Mouse (Mus musculus): ENCODE measurements at regions not wholly inside any gene's neighbourhood (a gene's known extent, or its start where the extent isn't known, plus 50 kb on each side); places are given as distances from the start of the nearest gene placed in this dataset.

DNA sequence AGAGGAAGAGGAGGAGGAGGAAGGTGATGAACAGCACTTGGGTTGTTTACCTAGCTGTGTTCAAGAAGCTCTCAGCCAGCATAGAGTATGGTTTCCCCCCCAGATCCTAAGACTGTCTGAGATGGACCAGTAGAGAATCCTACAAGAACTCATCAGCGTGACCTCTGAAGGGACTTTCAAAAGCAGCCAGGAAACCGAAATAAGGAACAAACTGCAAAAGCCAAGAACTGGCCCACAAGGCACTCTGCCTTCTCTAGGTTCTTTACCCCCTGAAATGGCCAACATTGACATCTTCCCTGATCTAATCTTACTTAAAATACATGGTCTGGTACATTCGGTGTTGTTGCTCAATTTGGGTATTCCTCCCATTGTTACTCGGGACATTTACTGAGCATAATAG is 118.1 kb upstream of the Rreb1 start:
- no peak for ATAC-seq (replicated peaks)
- 90% methylated on average over 4 of the region's 4 CpGs for WGBS

GRCm38 (mm10) chr13:37660668-37661067 is 117.5 kb upstream of the Rreb1 start:
- no peaks in the 10 kb centered on the region for H3K4me1 ChIP-seq
- no peaks in the 10 kb centered on the region for H3K36me3 ChIP-seq
- H3K9ac ChIP-seq (replicated peaks), result no peak overlapping the region
- no peak overlapping the region for H3K27ac ChIP-seq (replicated peaks)
- no peak overlapping the region for H3K4me2 ChIP-seq (replicated peaks)
- H3K27me3 ChIP-seq, result no peaks in the 10 kb centered on the region
- no peaks in the 10 kb centered on the region for H3K9me3 ChIP-seq
- ATAC-seq (replicated peaks), result no peak
- no peak overlapping the region for H3K4me3 ChIP-seq

More for the DNA sequence above, 118.1 kb upstream of the Rreb1 start:
- Histone ChIP-seq H3K4me3 (no peak overlapping the region), H3K36me3 (no peaks in the 10 kb centered on the region), H3K27me3 (no peaks in the 10 kb centered on the region), H3K9ac (replicated peaks) (no peak overlapping the region), H3K4me1 (no peaks in the 10 kb centered on the region), H3K9me3 (no peaks in the 10 kb centered on the region), H3K27ac (replicated peaks) (no peak overlapping the region), H3K4me2 (replicated peaks) (no peak overlapping the region)

DNA sequence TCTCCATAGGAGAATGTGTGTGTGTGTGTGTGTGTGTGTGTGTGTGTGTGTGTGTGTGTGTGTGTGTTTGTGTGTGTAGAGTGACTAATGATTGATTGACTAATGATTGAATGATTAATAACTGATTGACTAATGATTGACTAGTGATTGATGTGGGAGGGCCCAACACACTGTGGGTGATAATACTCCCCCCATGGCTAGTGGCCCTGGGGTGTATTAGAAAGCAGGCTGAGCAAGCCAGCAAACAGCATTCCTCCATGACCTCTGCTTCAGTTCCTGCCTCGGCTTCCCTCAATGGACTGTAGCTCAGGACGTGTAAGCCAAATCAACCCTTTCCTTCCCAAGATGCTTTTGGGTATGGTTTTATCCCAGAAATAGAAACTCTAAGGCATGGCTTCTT is 114.1 kb upstream of the Rreb1 start:
- Histone ChIP-seq H3K27me3 (no peaks in the 10 kb centered on the region), H3K9me3 (no peaks in the 10 kb centered on the region), H3K27ac (replicated peaks) (no peak overlapping the region), H3K4me1 (no peaks in the 10 kb centered on the region), H3K4me2 (replicated peaks) (no peak overlapping the region), H3K4me3 (no peak overlapping the region), H3K36me3 (no peaks in the 10 kb centered on the region), H3K9ac (replicated peaks) (no peak overlapping the region)
- no peak for ATAC-seq (replicated peaks)
- 79% methylated on average over 2 of the region's 2 CpGs for WGBS

DNA sequence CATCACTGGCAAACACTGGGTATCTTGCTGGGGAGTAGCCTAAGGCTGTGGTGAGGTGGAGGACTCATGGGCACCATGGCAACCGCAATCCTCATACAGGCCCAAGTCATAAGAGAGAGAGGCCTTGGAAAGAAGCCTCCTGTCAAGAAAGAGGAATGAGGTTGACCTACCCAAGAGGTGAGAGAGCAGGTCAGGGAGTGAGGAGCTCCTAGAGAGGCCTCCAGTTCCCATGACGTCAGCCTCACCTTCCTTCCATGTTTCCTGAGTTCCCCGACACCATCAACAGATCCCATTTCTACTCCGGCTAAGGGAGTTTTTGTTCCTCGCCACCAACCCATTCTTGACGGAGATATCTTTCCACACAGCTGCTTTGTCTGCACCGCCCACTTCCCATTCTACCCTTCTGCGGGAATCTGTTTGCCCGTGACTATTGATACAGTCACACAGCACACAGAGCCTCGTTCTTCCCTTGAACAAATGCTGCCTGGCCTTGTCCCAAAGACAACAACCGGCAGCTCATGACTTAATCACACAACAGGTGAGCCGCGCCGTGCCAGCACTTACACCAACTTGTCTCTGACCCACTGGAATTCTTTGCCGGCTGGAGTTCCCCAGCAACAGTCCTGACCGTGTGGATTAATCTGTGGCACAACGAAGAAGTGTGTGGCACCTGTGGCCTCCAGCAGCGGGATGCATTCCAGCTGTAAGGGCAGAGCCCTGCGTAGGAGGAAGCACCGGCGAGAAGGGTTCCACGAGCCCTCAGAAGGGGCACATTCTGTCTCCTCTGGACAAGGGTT is 111.8 kb upstream of the Rreb1 start:
- Histone ChIP-seq H3K36me3 (no peaks in the 10 kb centered on the region), H3K4me1 (no peaks in the 10 kb centered on the region), H3K9ac (replicated peaks) (no peak overlapping the region), H3K4me2 (replicated peaks) (no peak overlapping the region), H3K27me3 (no peaks in the 10 kb centered on the region), H3K27ac (replicated peaks) (no peak overlapping the region), H3K4me3 (no peak overlapping the region), H3K9me3 (no peaks in the 10 kb centered on the region)
- no peak for ATAC-seq (replicated peaks)
- 79% methylated on average over 22 of the region's 22 CpGs for WGBS

DNA sequence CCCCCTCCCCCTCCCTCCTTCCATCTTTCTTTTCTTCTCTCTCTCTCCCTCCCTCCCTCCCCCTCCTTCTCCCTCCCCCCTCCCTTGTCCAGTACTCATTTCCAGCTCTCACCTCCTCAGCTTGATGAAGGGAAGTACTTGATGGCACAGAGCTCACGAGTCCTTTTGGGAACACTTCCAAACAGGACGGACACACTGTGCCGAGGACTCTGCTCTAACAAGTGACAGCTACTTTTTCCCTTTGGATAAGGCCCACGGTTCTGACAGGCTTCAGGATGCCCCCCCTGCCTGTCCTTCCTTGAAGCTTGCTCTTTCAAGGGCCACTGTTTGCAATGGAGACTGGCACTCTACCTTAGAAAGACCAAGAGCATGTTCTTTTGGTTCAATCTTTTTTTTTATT is 110.8 kb upstream of the Rreb1 start:
- no peak for ATAC-seq (replicated peaks)
- Histone ChIP-seq H3K4me2 (replicated peaks) (no peak overlapping the region), H3K4me3 (no peak overlapping the region), H3K4me1 (no peaks in the 10 kb centered on the region), H3K36me3 (no peaks in the 10 kb centered on the region), H3K9me3 (no peaks in the 10 kb centered on the region), H3K27ac (replicated peaks) (no peak overlapping the region), H3K27me3 (no peaks in the 10 kb centered on the region), H3K9ac (replicated peaks) (no peak overlapping the region)
- WGBS, result 57% methylated on average over 4 of the region's 4 CpGs

- ATAC-seq (replicated peaks), result no peak
- Histone ChIP-seq H3K9ac (replicated peaks) (no peak overlapping the region), H3K36me3 (no peaks in the 10 kb centered on the region), H3K4me3 (no peak overlapping the region), H3K27me3 (no peaks in the 10 kb centered on the region), H3K27ac (replicated peaks) (no peak overlapping the region), H3K9me3 (no peaks in the 10 kb centered on the region), H3K4me2 (replicated peaks) (no peak overlapping the region), H3K4me1 (no peaks in the 10 kb centered on the region)
- 67% methylated on average over 5 of the region's 5 CpGs for WGBS
These were observed 110.3 kb upstream of the Rreb1 start for GRCm38 (mm10) chr13:37667871-37668270.

DNA sequence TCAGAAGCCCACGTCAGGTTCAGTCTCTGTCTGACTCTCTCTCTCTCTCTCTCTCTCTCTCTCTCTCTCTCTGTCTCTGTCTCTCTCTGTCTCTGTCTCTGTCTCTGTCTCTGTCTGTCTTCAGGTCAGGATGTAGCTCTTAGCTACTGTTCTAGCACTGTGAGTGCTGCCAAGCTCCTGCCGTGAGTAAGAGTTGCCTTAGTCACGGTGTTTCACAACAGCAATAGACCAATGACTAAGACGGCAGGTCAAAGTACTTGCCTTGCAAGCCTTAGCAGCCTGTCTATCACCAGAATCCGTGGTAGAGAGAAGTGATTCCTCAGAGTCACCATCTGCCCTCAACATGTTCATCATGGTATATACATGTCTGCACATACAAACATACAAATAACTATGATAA is 107.1 kb upstream of the Rreb1 start:
- no peak overlapping the region for H3K27ac ChIP-seq (replicated peaks)
- no peaks in the 10 kb centered on the region for H3K9me3 ChIP-seq
- no peak for ATAC-seq (replicated peaks)
- H3K36me3 ChIP-seq, result no peaks in the 10 kb centered on the region
- no peaks in the 10 kb centered on the region for H3K4me1 ChIP-seq
- H3K4me2 ChIP-seq (replicated peaks), result no peak overlapping the region
- H3K27me3 ChIP-seq, result no peaks in the 10 kb centered on the region
- 88% methylated on average over 5 of the region's 5 CpGs for WGBS
- H3K9ac ChIP-seq (replicated peaks), result no peak overlapping the region
- no peak overlapping the region for H3K4me3 ChIP-seq

- H3K4me1 ChIP-seq, result no peaks in the 10 kb centered on the region
- ATAC-seq (replicated peaks), result no peak
- no peak overlapping the region for H3K4me2 ChIP-seq (replicated peaks)
- no peak overlapping the region for H3K4me3 ChIP-seq
- 79% methylated on average over 12 of the region's 12 CpGs for WGBS
- no peak overlapping the region for H3K9ac ChIP-seq (replicated peaks)
- no peak overlapping the region for H3K27ac ChIP-seq (replicated peaks)
- H3K27me3 ChIP-seq, result no peaks in the 10 kb centered on the region
- no peaks in the 10 kb centered on the region for H3K36me3 ChIP-seq
- H3K9me3 ChIP-seq, result no peaks in the 10 kb centered on the region
These were observed 103.4 kb upstream of the Rreb1 start for GRCm38 (mm10) chr13:37674676-37675350.

- WGBS, result 98% methylated on average over 3 of the region's 3 CpGs
- no peaks in the 10 kb centered on the region for H3K4me1 ChIP-seq
- no peak overlapping the region for H3K9ac ChIP-seq (replicated peaks)
- no peak overlapping the region for H3K4me2 ChIP-seq (replicated peaks)
- H3K36me3 ChIP-seq, result no peaks in the 10 kb centered on the region
- H3K4me3 ChIP-seq, result no peak overlapping the region
- ATAC-seq (replicated peaks), result no peak
- no peaks in the 10 kb centered on the region for H3K9me3 ChIP-seq
- no peak overlapping the region for H3K27ac ChIP-seq (replicated peaks)
- H3K27me3 ChIP-seq, result no peaks in the 10 kb centered on the region
These were observed 102.5 kb upstream of the Rreb1 start for GRCm38 (mm10) chr13:37675718-37676117.

DNA sequence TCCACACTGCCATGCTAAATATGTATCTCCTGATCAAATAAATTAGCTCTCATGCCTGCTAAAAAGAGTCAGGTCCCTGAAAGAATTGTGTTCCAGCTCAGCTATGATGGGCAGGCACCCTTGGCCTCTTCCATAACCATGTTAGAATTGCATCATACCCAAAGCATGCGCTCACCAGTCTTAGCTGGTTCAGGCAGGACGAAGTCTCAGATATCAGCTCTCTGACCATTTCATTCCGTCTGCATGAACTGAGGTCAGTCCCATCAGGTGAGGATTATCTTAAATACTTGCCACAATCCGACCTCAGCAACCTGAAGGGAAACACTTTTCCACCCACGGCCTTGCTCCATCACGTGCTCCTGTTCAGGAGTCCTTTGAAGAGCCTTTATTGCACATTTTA is 101.3 kb upstream of the Rreb1 start:
- no peaks in the 10 kb centered on the region for H3K36me3 ChIP-seq
- H3K27me3 ChIP-seq, result no peaks in the 10 kb centered on the region
- no peak for ATAC-seq (replicated peaks)
- no peak overlapping the region for H3K4me3 ChIP-seq
- 87% methylated on average over 6 of the region's 6 CpGs for WGBS
- H3K9me3 ChIP-seq, result no peaks in the 10 kb centered on the region
- H3K27ac ChIP-seq (replicated peaks), result no peak overlapping the region
- H3K4me1 ChIP-seq, result peaks cover 3% of the 10 kb centered on the region; the same call in 1 of the 2 replicates
- no peak overlapping the region for H3K4me2 ChIP-seq (replicated peaks)
- no peak overlapping the region for H3K9ac ChIP-seq (replicated peaks)

DNA sequence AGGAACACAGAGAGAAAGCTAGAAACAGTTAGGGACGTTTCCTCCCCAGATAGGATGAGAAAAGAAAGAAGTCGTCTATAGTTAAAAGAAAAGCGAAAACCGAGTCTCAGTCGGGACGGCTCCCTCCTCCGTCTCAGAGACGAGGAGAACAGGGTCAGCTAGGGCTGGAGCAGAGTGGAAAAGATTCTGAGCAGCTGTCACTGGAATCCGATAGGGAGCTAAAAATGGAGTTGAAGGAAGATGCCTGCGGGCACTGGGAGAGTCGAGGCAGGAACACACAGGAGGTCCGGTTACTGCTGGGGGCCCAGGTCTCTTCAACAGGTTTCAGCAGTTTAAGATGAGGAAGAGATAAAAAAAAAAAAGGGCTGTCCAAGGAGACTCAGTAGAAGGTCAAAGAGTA is 99.9 kb upstream of the Rreb1 start:
- WGBS, result 88% methylated on average over 12 of the region's 12 CpGs
- no peak overlapping the region for H3K4me2 ChIP-seq (replicated peaks)
- H3K27me3 ChIP-seq, result no peaks in the 10 kb centered on the region
- no peaks in the 10 kb centered on the region for H3K9me3 ChIP-seq
- H3K27ac ChIP-seq (replicated peaks), result no peak overlapping the region
- ATAC-seq (replicated peaks), result no peak
- H3K4me1 ChIP-seq, result peaks cover 3% of the 10 kb centered on the region; the same call in 1 of the 2 replicates
- H3K36me3 ChIP-seq, result no peaks in the 10 kb centered on the region
- no peak overlapping the region for H3K4me3 ChIP-seq
- no peak overlapping the region for H3K9ac ChIP-seq (replicated peaks)

- no peak overlapping the region for H3K4me3 ChIP-seq
- H3K4me1 ChIP-seq, result peaks cover 3% of the 10 kb centered on the region; the same call in 1 of the 2 replicates
- no peak overlapping the region for H3K27ac ChIP-seq (replicated peaks)
- no peaks in the 10 kb centered on the region for H3K36me3 ChIP-seq
- H3K27me3 ChIP-seq, result no peaks in the 10 kb centered on the region
- ATAC-seq (replicated peaks), result no peak
- no peaks in the 10 kb centered on the region for H3K9me3 ChIP-seq
- 93% methylated on average over 9 of the region's 9 CpGs for WGBS
- no peak overlapping the region for H3K9ac ChIP-seq (replicated peaks)
- H3K4me2 ChIP-seq (replicated peaks), result no peak overlapping the region
These were observed 99.4 kb upstream of the Rreb1 start for GRCm38 (mm10) chr13:37678772-37679171.
